Mouse (Mus musculus) midbrain, embryonic 12.5 days (tissue): ENCODE measurements around the gene Tpmt. TPM values are rescaled to one million over a fixed set of nuclear protein-coding genes. Genes with fewer than 3 reads are reported as not detected.

Experiments used
- polyA plus RNA-seq: library from polyadenylated mRNA; unstranded; fragments of >200 nt; fragmentation: Nextera tagmentation; extraction: Ambion mirVana; gene quantifications from 2 replicates; pipeline ENCODE4 v1.2.1, GENCODE M21; 2016

Tpmt gene
- polyA plus RNA-seq, 1 experiment from 2014 or later: 37.1 TPM

Other genes starting within 250 kb of the Tpmt start
- gene Kif13a, start 114.9 kb downstream of the Tpmt start, polyA plus RNA-seq: 22.0 and 24.3 TPM in 2 replicates
- 7.0 and 7.5 TPM in 2 replicates for gene Nhlrc1, start 29.9 kb downstream of the Tpmt start, polyA plus RNA-seq
- gene Kdm1b, start 1.2 kb downstream of the Tpmt start, polyA plus RNA-seq: 22.0 TPM in 2 replicates
- 314 and 343 TPM in 2 replicates for gene Dek, start 61.5 kb upstream of the Tpmt start, polyA plus RNA-seq
- 0.37 and 0.84 TPM in 2 replicates for gene Rnf144b, start 77.9 kb upstream of the Tpmt start, polyA plus RNA-seq